Mouse (Mus musculus): ENCODE results near the gene Adcyap1. TPM values are rescaled to one million over a fixed set of nuclear protein-coding genes. Genes with fewer than 3 reads are reported as not detected.

Gene Adcyap1
- 0.12 and 0.19 TPM in 2 replicates for polyA plus RNA-seq (2015; fragmentation: Nextera tagmentation; extraction: Ambion mirVana)

DNA sequence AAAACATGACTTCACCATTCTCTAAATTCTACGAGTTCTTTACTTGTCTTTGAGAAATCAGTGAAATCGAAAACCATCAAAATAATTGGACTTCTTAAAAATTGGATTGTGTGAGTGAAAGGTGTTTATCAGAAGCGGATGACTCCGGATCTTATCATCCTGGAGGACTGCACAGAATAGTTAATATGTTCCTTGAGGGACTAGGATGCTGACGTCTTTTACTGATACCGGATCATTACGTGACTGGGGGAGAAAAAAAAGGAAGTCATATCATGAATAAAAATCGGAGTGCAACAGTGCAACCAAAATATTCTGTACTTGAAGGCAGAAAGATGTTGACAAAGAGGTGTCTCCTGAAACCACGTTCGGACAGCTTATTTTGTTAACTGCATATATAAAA, at the start of gene Adcyap1:
Gene Adcyap1, plus strand, starts transcription at position 301 of the 400 bp plus-strand sequence.
- ATAC-seq (replicated peaks; ENCODE audit: low FRiP score, low read depth) (no peak), DNase-seq (ENCODE audit: low spot score) (no peak)
- Histone ChIP-seq H3K27ac (no peak within 1 kb of the TSS), H3K4me1 (replicated peaks; ENCODE audit: insufficient read depth, low read length) (0 out of 2 replicates have a peak, but pooled peaks cover 6% of the 10 kb centered on the region), H3K4me3 (replicated peaks; ENCODE audit: low read depth, low read length) (no peak within 1 kb of the TSS), H3K27me3 (ENCODE audit: insufficient read depth, low read length) (peaks cover 53% of the 10 kb centered on the region), H3K9me3 (replicated peaks; ENCODE audit: low read length) (no peaks in the 10 kb centered on the region), H3K4me2 (ENCODE audit: low read length) (no peak within 1 kb of the TSS), H3K9ac (ENCODE audit: low read depth, low read length) (no peak within 1 kb of the TSS), H3K36me3 (ENCODE audit: insufficient read depth, low read length) (no peaks in the 10 kb centered on the region)
- TF ChIP-seq CTCF (IDR thresholded peaks at IDR 0.05; ENCODE audit: low read depth) = no peak
- WGBS = 29% methylated on average over 10 of the region's 10 CpGs

GRCm38 (mm10) chr17:93158280-93158851, 40.5 kb upstream of the Adcyap1 start:
- no peaks in the 10 kb centered on the region for H3K4me1 ChIP-seq (replicated peaks; ENCODE audit: insufficient read depth, low read length)
- ATAC-seq (replicated peaks; ENCODE audit: low FRiP score, low read depth) (no peak), DNase-seq (ENCODE audit: low spot score) (peak; percentile 61)
- no peak overlapping the region for H3K27ac ChIP-seq
- H3K9ac ChIP-seq (ENCODE audit: low read depth, low read length) = no peak overlapping the region
- no peaks in the 10 kb centered on the region for H3K9me3 ChIP-seq (replicated peaks; ENCODE audit: low read length)
- H3K27me3 ChIP-seq (ENCODE audit: insufficient read depth, low read length) = no peaks in the 10 kb centered on the region
- WGBS = 31% methylated on average over 1 of the region's 1 CpGs
- peak; percentile 78 for TF ChIP-seq CTCF (IDR thresholded peaks at IDR 0.05; ENCODE audit: low read depth)
- H3K36me3 ChIP-seq (ENCODE audit: insufficient read depth, low read length) = no peaks in the 10 kb centered on the region
- H3K4me2 ChIP-seq (ENCODE audit: low read length) = no peak overlapping the region
- no peak overlapping the region for H3K4me3 ChIP-seq (replicated peaks; ENCODE audit: low read depth, low read length)

DNA sequence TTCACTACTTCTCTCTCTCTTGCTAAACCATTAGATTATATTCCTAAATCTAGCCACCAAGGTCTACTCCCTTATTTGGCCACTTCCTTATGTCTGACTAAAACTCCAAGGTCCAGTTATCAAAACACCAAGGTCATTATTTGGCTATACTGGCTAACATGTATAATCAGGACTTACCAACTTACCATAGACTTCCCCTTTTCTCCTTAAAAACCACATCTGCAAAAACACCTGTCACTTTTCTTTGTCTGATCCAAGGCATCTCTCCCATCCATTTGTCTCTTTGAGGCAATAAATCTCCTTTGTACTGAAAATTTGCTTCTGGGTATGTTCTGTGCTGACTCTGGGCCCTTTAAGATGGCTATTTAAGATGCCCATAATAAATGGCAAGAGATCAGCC, 29.2 kb upstream of the Adcyap1 start:
- Histone ChIP-seq H3K4me1 (replicated peaks; ENCODE audit: insufficient read depth, low read length) (no peaks in the 10 kb centered on the region), H3K9me3 (replicated peaks; ENCODE audit: low read length) (no peaks in the 10 kb centered on the region), H3K9ac (ENCODE audit: low read depth, low read length) (no peak overlapping the region), H3K4me3 (replicated peaks; ENCODE audit: low read depth, low read length) (no peak overlapping the region), H3K27ac (no peak overlapping the region), H3K4me2 (ENCODE audit: low read length) (no peak overlapping the region), H3K36me3 (ENCODE audit: insufficient read depth, low read length) (no peaks in the 10 kb centered on the region), H3K27me3 (ENCODE audit: insufficient read depth, low read length) (no peaks in the 10 kb centered on the region)
- TF ChIP-seq CTCF (IDR thresholded peaks at IDR 0.05; ENCODE audit: low read depth) = no peak
- ATAC-seq (replicated peaks; ENCODE audit: low FRiP score, low read depth) (no peak), DNase-seq (ENCODE audit: low spot score) (no peak)

GRCm38 (mm10) chr17:93196846-93197245, 2.0 kb upstream of the Adcyap1 start:
- H3K27me3 ChIP-seq (ENCODE audit: insufficient read depth, low read length) = peaks cover 37% of the 10 kb centered on the region
- no peaks in the 10 kb centered on the region for H3K9me3 ChIP-seq (replicated peaks; ENCODE audit: low read length)
- TF ChIP-seq CTCF (IDR thresholded peaks at IDR 0.05; ENCODE audit: low read depth) = peak; percentile 36; the same call in 1 of the 2 replicates

DNA sequence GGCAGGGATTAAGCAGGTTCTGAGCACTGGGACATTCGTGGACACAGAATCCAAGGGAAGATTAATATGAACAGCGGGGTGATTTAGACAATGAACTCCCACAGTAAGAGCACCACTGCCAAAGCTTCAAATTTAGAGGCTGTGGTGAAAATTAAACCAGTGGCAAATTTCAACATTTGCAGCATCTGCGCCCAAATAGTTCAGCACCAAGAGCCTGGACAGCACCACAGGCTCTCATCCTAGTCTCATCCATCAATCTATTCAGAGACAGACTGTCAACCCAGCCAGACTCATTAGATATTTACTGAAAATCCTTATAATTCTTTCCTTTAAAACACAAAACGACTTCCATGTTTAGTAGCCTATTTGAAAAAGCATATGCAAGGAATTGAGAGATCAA, 604 bp upstream of the Adcyap1 start:
- DNase-seq (ENCODE audit: low spot score) = no peak
- H3K27me3 ChIP-seq (ENCODE audit: insufficient read depth, low read length) = peaks cover 48% of the 10 kb centered on the region

More at GRCm38 (mm10) chr17:93196846-93197245, 2.0 kb upstream of the Adcyap1 start:
- Histone ChIP-seq H3K4me3 (replicated peaks; ENCODE audit: low read depth, low read length) (no peak overlapping the region), H3K36me3 (ENCODE audit: insufficient read depth, low read length) (no peaks in the 10 kb centered on the region), H3K27ac (no peak overlapping the region), H3K4me2 (ENCODE audit: low read length) (no peak overlapping the region), H3K9ac (ENCODE audit: low read depth, low read length) (no peak overlapping the region), H3K4me1 (replicated peaks; ENCODE audit: insufficient read depth, low read length) (no peaks in the 10 kb centered on the region)
- DNase-seq (ENCODE audit: low spot score) = no peak
- ATAC-seq (replicated peaks; ENCODE audit: low FRiP score, low read depth) = no peak
- 38% methylated on average over 2 of the region's 2 CpGs for WGBS

GRCm38 (mm10) chr17:93199218-93199617, 401 bp downstream of the Adcyap1 start:
- Histone ChIP-seq H3K9me3 (replicated peaks; ENCODE audit: low read length) (no peaks in the 10 kb centered on the region), H3K27ac (no peak overlapping the region), H3K4me3 (replicated peaks; ENCODE audit: low read depth, low read length) (no peak overlapping the region), H3K36me3 (ENCODE audit: insufficient read depth, low read length) (no peaks in the 10 kb centered on the region), H3K27me3 (ENCODE audit: insufficient read depth, low read length) (peaks cover 56% of the 10 kb centered on the region), H3K4me2 (ENCODE audit: low read length) (no peak overlapping the region), H3K9ac (ENCODE audit: low read depth, low read length) (no peak overlapping the region), H3K4me1 (replicated peaks; ENCODE audit: insufficient read depth, low read length) (0 out of 2 replicates have a peak, but pooled peaks cover 6% of the 10 kb centered on the region)
- no peak for TF ChIP-seq CTCF (IDR thresholded peaks at IDR 0.05; ENCODE audit: low read depth)
- ATAC-seq (replicated peaks; ENCODE audit: low FRiP score, low read depth) (no peak), DNase-seq (ENCODE audit: low spot score) (no peak)
- 4% methylated on average over 15 of the region's 15 CpGs for WGBS

More for the DNA sequence above, 604 bp upstream of the Adcyap1 start:
- 8% methylated on average over 4 of the region's 4 CpGs for WGBS
- Histone ChIP-seq H3K4me2 (ENCODE audit: low read length) (no peak overlapping the region), H3K9ac (ENCODE audit: low read depth, low read length) (no peak overlapping the region), H3K9me3 (replicated peaks; ENCODE audit: low read length) (no peaks in the 10 kb centered on the region), H3K36me3 (ENCODE audit: insufficient read depth, low read length) (no peaks in the 10 kb centered on the region), H3K27ac (no peak overlapping the region), H3K4me1 (replicated peaks; ENCODE audit: insufficient read depth, low read length) (0 out of 2 replicates have a peak, but pooled peaks cover 6% of the 10 kb centered on the region), H3K4me3 (replicated peaks; ENCODE audit: low read depth, low read length) (no peak overlapping the region)
- no peak for TF ChIP-seq CTCF (IDR thresholded peaks at IDR 0.05; ENCODE audit: low read depth)
- ATAC-seq (replicated peaks; ENCODE audit: low FRiP score, low read depth) = no peak

Measured in kidney, postnatal 0 days (tissue).